Mouse (Mus musculus) small intestine, adult 2 months (tissue): ENCODE measurements at regions not wholly inside any gene's neighbourhood (a gene's known extent, or its start where the extent isn't known, plus 50 kb on each side); places are given as distances from the start of the nearest gene placed in this dataset.

ENCODE experiments used
- H3K27ac ChIP-seq: fragments of 200-500 bp; 2 replicates; pipeline ENCODE4 v1.5.1; 2012; ENCODE audit warnings: low read depth, low read length, control low read depth, inconsistent platforms; ENCODE audit not compliant: insufficient read depth
- H3K27me3 ChIP-seq: fragments of 200-500 bp; 2 replicates; pipeline ENCODE4 v1.6.1; 2012; ENCODE audit warnings: mild to moderate bottlenecking, moderate library complexity, low read length, inconsistent platforms; ENCODE audit not compliant: control insufficient read depth, insufficient read depth
- H3K36me3 ChIP-seq: fragments of 200-500 bp; 2 replicates; pipeline ENCODE4 v1.6.1; 2012; ENCODE audit warnings: mild to moderate bottlenecking, low read length, control low read depth, inconsistent platforms; ENCODE audit not compliant: control insufficient read depth, insufficient read depth
- H3K4me1 ChIP-seq: fragments of 200-500 bp; 2 replicates; pipeline ENCODE4 v1.6.1; 2012; ENCODE audit warnings: low read length, inconsistent platforms, mixed read lengths; ENCODE audit not compliant: control insufficient read depth, insufficient read depth, insufficient read length
- H3K4me3 ChIP-seq: fragments of 200-500 bp; 2 replicates; pipeline ENCODE4 v1.5.1; 2012; ENCODE audit warnings: low read depth, mild to moderate bottlenecking, control low read depth, inconsistent platforms, low read length, moderate library complexity
- CTCF ChIP-seq: fragments of 200-500 bp; IDR thresholded peaks from 2 replicates; pipeline ENCODE4 v1.5.1; 2012; ENCODE audit warnings: low read depth, mild to moderate bottlenecking, control low read depth, inconsistent platforms, low read length, moderate library complexity, mixed read lengths; ENCODE audit not compliant: insufficient replicate concordance, insufficient read length; ENCODE audit errors: extremely low read depth
- POLR2A ChIP-seq: fragments of 200-500 bp; IDR thresholded peaks from 2 replicates; pipeline ENCODE4 v1.6.1; 2012; ENCODE audit warnings: low read depth, mild to moderate bottlenecking, control low read depth, inconsistent platforms, low read length, moderate library complexity
- WGBS: fragments of 180-500 bp; shearing (Covaris S2); methylation state at CpG from one replicate; pipeline ENCODE4 v1.1.7; 2018; 5-methylcytosine and 5-hydroxymethylcytosine counted together

GRCm38 (mm10) chr10:16714526-16714925 lies 1008.5 kb upstream of the Cited2 start:
- no peaks in the 10 kb centered on the region for H3K27me3 ChIP-seq
- H3K36me3 ChIP-seq = no peaks in the 10 kb centered on the region
- H3K4me3 ChIP-seq = no peak overlapping the region
- TF ChIP-seq POLR2A = no peak
- H3K27ac ChIP-seq = no peak overlapping the region
- H3K4me1 ChIP-seq = no peaks in the 10 kb centered on the region
- 63% methylated on average over 2 of the region's 2 CpGs for WGBS

DNA sequence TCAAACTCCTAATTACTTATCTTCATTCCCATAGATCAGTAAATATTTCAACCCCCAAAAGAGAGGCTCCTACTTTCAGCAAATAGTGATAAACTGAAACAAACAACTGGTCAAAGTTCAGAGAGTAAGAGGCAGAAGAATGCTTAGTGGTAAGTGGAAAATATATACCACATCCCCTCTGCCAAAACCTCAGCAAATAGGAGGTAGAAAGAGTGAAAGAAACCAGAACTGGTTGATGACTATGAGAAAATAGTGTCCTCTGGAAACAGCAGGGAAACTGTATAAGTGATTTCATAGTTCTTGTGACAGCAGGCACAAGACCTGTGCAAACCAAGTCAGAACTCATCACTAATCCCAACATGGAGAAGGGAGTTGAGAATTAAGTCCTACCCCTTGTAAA lies 980.8 kb upstream of the Cited2 start:
- Histone ChIP-seq H3K4me1 (no peaks in the 10 kb centered on the region), H3K27ac (no peak overlapping the region), H3K36me3 (no peaks in the 10 kb centered on the region), H3K27me3 (no peaks in the 10 kb centered on the region), H3K4me3 (no peak overlapping the region)
- TF ChIP-seq CTCF (no peak), POLR2A (no peak)

DNA sequence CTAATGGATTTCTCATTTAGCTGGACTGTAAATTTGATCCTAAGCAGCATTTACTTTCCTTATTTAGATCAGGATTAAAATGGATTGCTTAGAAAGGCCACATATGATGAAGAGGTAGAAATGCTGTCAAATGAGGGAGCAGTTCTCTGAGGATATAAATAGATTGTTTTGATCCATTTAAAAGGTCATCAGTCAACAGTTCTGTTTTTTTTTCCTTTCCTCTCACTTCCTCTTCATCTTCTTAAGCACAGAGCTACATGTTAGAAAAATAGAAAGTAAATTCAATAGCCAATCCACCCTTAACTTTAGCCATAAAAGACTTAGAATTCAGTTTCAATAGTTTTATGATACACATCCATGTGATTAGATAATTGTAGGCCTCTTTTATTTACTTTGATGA lies 971.5 kb upstream of the Cited2 start:
- H3K36me3 ChIP-seq = no peaks in the 10 kb centered on the region
- H3K27ac ChIP-seq = no peak overlapping the region
- H3K27me3 ChIP-seq = no peaks in the 10 kb centered on the region
- no peaks in the 10 kb centered on the region for H3K4me1 ChIP-seq
- H3K4me3 ChIP-seq = no peak overlapping the region
- no peak for TF ChIP-seq CTCF
- TF ChIP-seq POLR2A = no peak

GRCm38 (mm10) chr10:16789641-16790243 lies 933.3 kb upstream of the Cited2 start:
- Histone ChIP-seq H3K36me3 (no peaks in the 10 kb centered on the region), H3K27ac (no peak overlapping the region), H3K4me1 (no peaks in the 10 kb centered on the region), H3K4me3 (no peak overlapping the region), H3K27me3 (no peaks in the 10 kb centered on the region)
- TF ChIP-seq CTCF (no peak), POLR2A (no peak)
- 64% methylated on average over 4 of the region's 4 CpGs for WGBS

- Histone ChIP-seq H3K27me3 (no peaks in the 10 kb centered on the region), H3K36me3 (no peaks in the 10 kb centered on the region), H3K27ac (no peak overlapping the region), H3K4me1 (no peaks in the 10 kb centered on the region), H3K4me3 (no peak overlapping the region)
- TF ChIP-seq POLR2A = no peak
- 72% methylated on average over 2 of the region's 2 CpGs for WGBS
Observed at GRCm38 (mm10) chr10:16803978-16804377, 919.0 kb upstream of the Cited2 start.

DNA sequence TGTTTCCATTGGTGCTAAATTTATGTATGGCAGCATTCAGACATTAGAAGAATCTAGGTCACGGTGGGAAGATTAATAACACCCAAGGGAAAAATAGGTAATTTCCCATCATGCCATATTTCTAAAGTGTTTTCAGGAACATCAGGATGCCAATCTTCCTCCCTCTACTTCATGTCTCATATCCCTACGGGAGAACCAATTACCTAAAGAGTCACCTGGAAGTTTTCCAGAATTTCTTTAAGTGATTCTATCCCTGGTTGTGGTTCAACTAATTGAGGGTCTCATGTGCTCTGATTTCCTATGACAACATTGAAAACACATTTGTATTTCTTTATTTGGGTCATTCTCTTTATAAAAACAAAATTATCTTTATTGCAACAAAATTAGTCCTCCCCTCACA lies 912.3 kb upstream of the Cited2 start:
- H3K27me3 ChIP-seq = no peaks in the 10 kb centered on the region
- no peak for TF ChIP-seq POLR2A
- no peak for TF ChIP-seq CTCF
- H3K4me1 ChIP-seq = no peaks in the 10 kb centered on the region
- no peak overlapping the region for H3K4me3 ChIP-seq
- no peaks in the 10 kb centered on the region for H3K36me3 ChIP-seq
- 83% methylated on average over 2 of the region's 2 CpGs for WGBS
- H3K27ac ChIP-seq = no peak overlapping the region

DNA sequence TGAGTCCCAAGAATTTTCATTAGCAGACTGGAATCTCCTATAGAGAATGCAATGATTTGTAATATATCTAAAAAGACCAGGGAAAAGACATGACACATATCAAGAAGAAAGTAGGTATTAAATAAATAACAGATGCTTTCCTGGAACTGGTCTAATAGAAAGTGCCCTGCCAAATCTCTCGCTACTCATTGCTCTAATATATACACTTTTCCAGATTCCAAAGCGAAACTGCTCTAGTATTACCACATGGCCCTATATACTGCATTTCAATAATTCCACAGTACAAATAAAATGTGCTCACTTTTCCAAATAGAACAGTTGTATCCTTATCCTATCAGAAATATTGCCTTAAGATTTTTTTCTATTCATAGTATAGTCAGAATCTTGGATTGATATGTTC lies 909.0 kb upstream of the Cited2 start:
- no peak for TF ChIP-seq CTCF
- Histone ChIP-seq H3K27ac (no peak overlapping the region), H3K27me3 (no peaks in the 10 kb centered on the region), H3K4me1 (no peaks in the 10 kb centered on the region), H3K36me3 (no peaks in the 10 kb centered on the region), H3K4me3 (no peak overlapping the region)
- 89% methylated on average over 2 of the region's 2 CpGs for WGBS

DNA sequence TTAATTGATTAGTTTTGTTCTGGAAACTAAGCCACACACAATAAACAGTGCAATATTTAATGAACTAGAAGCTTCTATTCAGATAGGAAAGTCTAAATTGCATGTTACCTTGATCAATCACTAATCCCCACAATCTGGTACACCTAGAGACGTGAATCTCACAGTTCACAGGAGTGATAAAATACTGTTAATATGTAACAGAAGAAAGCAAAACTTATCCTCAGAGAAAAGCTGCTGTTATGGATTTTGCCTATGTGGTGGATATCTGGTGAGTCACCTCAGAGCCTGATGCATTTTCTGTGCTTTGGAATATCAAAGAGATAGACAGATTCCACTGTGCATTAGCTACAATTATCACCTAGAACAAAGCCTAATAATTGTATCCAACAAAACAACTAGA lies 861.5 kb upstream of the Cited2 start:
- no peaks in the 10 kb centered on the region for H3K4me1 ChIP-seq
- H3K4me3 ChIP-seq = no peak overlapping the region
- H3K27ac ChIP-seq = no peak overlapping the region
- H3K27me3 ChIP-seq = no peaks in the 10 kb centered on the region
- no peaks in the 10 kb centered on the region for H3K36me3 ChIP-seq
- 22% methylated on average over 1 of the region's 1 CpGs for WGBS
- TF ChIP-seq POLR2A (no peak), CTCF (no peak)
